Mouse (Mus musculus) kidney, adult 11 months (tissue): ENCODE measurements around the gene Rad52.

ENCODE experiments used
- DNase-seq: peaks from one replicate; pipeline ENCODE4 v3.0.0; 2022

Gene Rad52

GRCm38 (mm10) chr6:119902204-119903080 is at the start of gene Rad52:
Rad52 (plus strand) TSS chr6:119902698.
- peak; percentile 87 for DNase-seq

GRCm38 (mm10) chr6:119854156-119854555 is 48.3 kb upstream of the Rad52 start:
- no peak for DNase-seq

GRCm38 (mm10) chr6:119855471-119855870 is 47.0 kb upstream of the Rad52 start:
- no peak for DNase-seq

- no peak for DNase-seq
Observed at GRCm38 (mm10) chr6:119860236-119860635, 42.3 kb upstream of the Rad52 start.

GRCm38 (mm10) chr6:119861519-119861918 is 41.0 kb upstream of the Rad52 start:
- DNase-seq: peak; percentile 9

- DNase-seq: peak; percentile 53
Observed at GRCm38 (mm10) chr6:119864341-119865034, 38.0 kb upstream of the Rad52 start.

GRCm38 (mm10) chr6:119883151-119883550 is 19.3 kb upstream of the Rad52 start:
- DNase-seq: no peak

GRCm38 (mm10) chr6:119892711-119893110 is 9.8 kb upstream of the Rad52 start:
- no peak for DNase-seq

- no peak for DNase-seq
Observed at GRCm38 (mm10) chr6:119903081-119903789, 737 bp downstream of the Rad52 start.

GRCm38 (mm10) chr6:119905461-119905860 is 3.0 kb downstream of the Rad52 start:
- DNase-seq: no peak

GRCm38 (mm10) chr6:119912046-119912445 is 9.5 kb downstream of the Rad52 start:
- DNase-seq: no peak

GRCm38 (mm10) chr6:119915710-119916109 is 13.2 kb downstream of the Rad52 start:
- DNase-seq: no peak

GRCm38 (mm10) chr6:119918561-119919181 is 16.2 kb downstream of the Rad52 start:
- DNase-seq: no peak

- DNase-seq: no peak
Observed at GRCm38 (mm10) chr6:119922136-119922535, 19.6 kb downstream of the Rad52 start.

GRCm38 (mm10) chr6:119922544-119922943 is 20.0 kb downstream of the Rad52 start:
- no peak for DNase-seq

- DNase-seq: no peak
Observed at GRCm38 (mm10) chr6:119924235-119925005, 21.9 kb downstream of the Rad52 start.
